ENCODE assay signal across 9 mouse cellular contexts in the genomic region with DNA sequence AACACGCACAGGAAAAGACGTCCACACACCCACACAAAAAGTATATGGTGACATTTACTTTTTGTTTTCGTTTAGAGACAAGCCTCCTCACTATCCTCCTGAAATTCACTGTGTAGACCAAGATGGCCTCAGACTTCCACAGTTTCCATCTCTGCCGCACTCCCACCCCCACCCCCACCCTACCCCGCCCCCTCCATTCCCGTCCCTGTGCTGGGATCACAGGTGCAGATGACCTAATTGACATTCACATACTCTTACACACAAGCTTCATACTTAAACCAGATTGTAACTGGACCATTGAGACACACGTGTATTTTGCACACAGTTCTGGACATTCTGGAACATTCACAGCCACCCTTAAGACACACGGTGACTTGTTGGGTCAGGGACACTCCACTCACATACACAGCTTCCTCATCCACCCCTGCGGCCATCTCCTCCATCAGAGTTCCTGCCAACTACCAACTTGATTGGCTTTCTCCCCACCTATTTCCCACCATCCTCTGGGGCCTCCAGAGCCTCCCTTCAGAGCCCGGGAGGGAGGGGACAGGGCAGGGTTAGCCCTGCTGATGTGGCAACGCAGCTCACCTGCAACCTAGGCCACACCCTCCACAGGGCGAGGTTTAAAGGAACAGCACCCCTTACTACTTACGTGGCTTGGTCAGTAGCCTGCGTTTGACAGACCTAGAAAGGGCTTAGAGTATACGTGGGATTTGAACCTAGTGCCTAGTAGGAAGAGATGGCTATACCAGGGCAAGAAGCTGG. TPM values are rescaled to one million over a fixed set of nuclear protein-coding genes. Genes with fewer than 3 reads are reported as not detected.
A peak's percentile ranks its signal among the peaks of the same experiment; 100 is the strongest.
DNase-seq lines count a peak whose midpoint lies in the region; TF ChIP-seq lines count a peak whose summit lies in the region.
"Had no signal": no experiment of that assay in that cellular context is flagged by ENCODE, and none has a peak within 500 bp of the region (broad histone marks: within the 10 kb centered on the region; RNA-seq: fewer than 3 reads in every experiment).

No protein-coding gene starts in this region.

- TF ChIP-seq POLR2A in MEL (IDR thresholded peaks at IDR 0.05; ENCODE audit: control insufficient read depth in 1 of 2, insufficient read depth in 1 of 2, low read depth in 1 of 2, low read length in 2 of 2, poor library complexity in 1 of 2): peak; percentile 31 to 66; a peak in 2 of 4 replicates

- H3K4me1 ChIP-seq in MEL (ENCODE audit: control insufficient read depth in 1 of 2, insufficient read depth in 2 of 2, low read length in 2 of 2): peaks cover 0 to 15% of the 10 kb centered on the region in 2 experiments; a peak in 2 of 4 replicates

- H3K36me3 ChIP-seq in MEL (ENCODE audit: control insufficient read depth in 1 of 2, insufficient read depth in 2 of 2, low read length in 2 of 2): no peaks in the 10 kb centered on the region

- H3K9me3 ChIP-seq in MEL (replicated peaks; ENCODE audit: insufficient read depth, low read length): no peaks in the 10 kb centered on the region

- no peaks in the 10 kb centered on the region for H3K79me2 ChIP-seq in MEL (ENCODE audit: control insufficient read depth, insufficient read depth, low read length, poor library complexity)

- no peaks in the 10 kb centered on the region for H3K27me3 ChIP-seq in MEL (ENCODE audit: control insufficient read depth in 1 of 2, insufficient read depth in 2 of 2, low read length in 2 of 2)

- no peak for TF ChIP-seq RAD21 in MEL (IDR thresholded peaks at IDR 0.05; ENCODE audit: low read depth, low read length)

- DNase-seq in cerebellum, adult 9-11 months: peak; percentile 78
- DNase-seq in cerebellum, adult 11 months: no peak
- DNase-seq in MEL (ENCODE audit: low read depth, low spot score): peak; percentile 83
- peak; percentile 91 for DNase-seq in kidney, adult 9 months
- peak; percentile 59 for DNase-seq in lung, postnatal 14 days
- DNase-seq in spleen, postnatal 14 days (ENCODE audit: low spot score in 2 of 2): no peak
- no peak for DNase-seq in layer of hippocampus, adult 9-10 months (ENCODE audit: low spot score)
- DNase-seq in gastrocnemius, postnatal 4 days (ENCODE audit: low spot score in 2 of 2): no peak
- DNase-seq: embryo, embryonic 11 days had no signal

- TF ChIP-seq CTCF in MEL (IDR thresholded peaks at IDR 0.05 in 2 of 3, conservative IDR thresholded peaks at IDR 0.05 in 1 of 3; ENCODE audit: control insufficient read depth in 1 of 3, insufficient read depth in 1 of 3, low read depth in 2 of 3, low read length in 3 of 3, poor library complexity in 1 of 3, severe bottlenecking in 1 of 3): no peak

- peak overlapping the region; percentile 36 to 61 for H3K4me3 ChIP-seq in MEL (ENCODE audit: control insufficient read depth in 1 of 2, insufficient read depth in 1 of 2, low read depth in 2 of 2, low read length in 2 of 2)

- H3K27ac ChIP-seq in MEL (ENCODE audit: control insufficient read depth, low read depth, low read length): peak overlapping the region; percentile 12; the same call in 1 of the 2 replicates

- TF ChIP-seq EP300 in MEL (IDR thresholded peaks at IDR 0.05; ENCODE audit: low read depth in 1 of 2, low read length in 2 of 2): 0 out of 4 replicates have a peak, but pooled peaks of 1 of the 2 experiments have one; percentile 11

- H3K9ac ChIP-seq in MEL (ENCODE audit: control insufficient read depth, low read depth, low read length, poor library complexity, severe bottlenecking): peak overlapping the region; percentile 28; the same call in 1 of the 2 replicates

TF ChIP-seq in MEL, 35 proteins besides CTCF, POLR2A, EP300 and RAD21:
- TF ChIP-seq MAFK (IDR thresholded peaks at IDR 0.05; ENCODE audit: borderline replicate concordance, low read depth, low read length) (no peak), CHD1 (IDR thresholded peaks at IDR 0.05; ENCODE audit: low read depth, low read length) (no peak), MAZ (IDR thresholded peaks at IDR 0.05; ENCODE audit: low read depth, low read length) (no peak), ZKSCAN1 (IDR thresholded peaks at IDR 0.05; ENCODE audit: low read depth, low read length) (no peak), E2F4 (IDR thresholded peaks at IDR 0.05; ENCODE audit: borderline replicate concordance, low read depth, low read length) (no peak), USF2 (IDR thresholded peaks at IDR 0.05; ENCODE audit: borderline replicate concordance in 1 of 2, insufficient read depth in 1 of 2, low read depth in 1 of 2, low read length in 2 of 2) (no peak), ETS1 (IDR thresholded peaks at IDR 0.05; ENCODE audit: low read depth, low read length) (peak; percentile 37; the same call in 1 of the 2 replicates), ZC3H11A (IDR thresholded peaks at IDR 0.05; ENCODE audit: low read depth, low read length) (no peak), NRF1 (IDR thresholded peaks at IDR 0.05; ENCODE audit: insufficient read depth, low read depth, low read length, poor library complexity, severe bottlenecking) (no peak), NELFE (IDR thresholded peaks at IDR 0.05; ENCODE audit: low read depth, low read length) (peak; percentile 53), BHLHE40 (IDR thresholded peaks at IDR 0.05; ENCODE audit: borderline replicate concordance, low read depth, low read length) (no peak), TCF12 (IDR thresholded peaks at IDR 0.05; ENCODE audit: low read depth, low read length) (peak; percentile 35; the same call in 1 of the 2 replicates), ZNF384 (IDR thresholded peaks at IDR 0.05; ENCODE audit: low read depth, low read length) (0 out of 2 replicates have a peak, but pooled peaks have one; percentile 38), UBTF (IDR thresholded peaks at IDR 0.05; ENCODE audit: borderline replicate concordance, insufficient read depth, low read depth, low read length) (no peak), ELF1 (IDR thresholded peaks at IDR 0.05; ENCODE audit: low read depth, low read length) (0 out of 2 replicates have a peak, but pooled peaks have one; percentile 21), RCOR1 (IDR thresholded peaks at IDR 0.05; ENCODE audit: low read depth, low read length) (0 out of 2 replicates have a peak, but pooled peaks have one; percentile 17), MEF2A (IDR thresholded peaks at IDR 0.05; ENCODE audit: extremely low read depth, insufficient replicate concordance, low read depth, low read length, poor library complexity, severe bottlenecking) (no peak), SMC3 (IDR thresholded peaks at IDR 0.05; ENCODE audit: low read depth, low read length) (no peak), MXI1 (IDR thresholded peaks at IDR 0.05; ENCODE audit: low read depth, low read length) (peak; percentile 50), MYB (IDR thresholded peaks at IDR 0.05; ENCODE audit: low read depth, low read length) (no peak), MYC (IDR thresholded peaks at IDR 0.05; ENCODE audit: low read depth, low read length) (no peak), ZMIZ1 (IDR thresholded peaks at IDR 0.05; ENCODE audit: low read depth, low read length) (no peak), GABPA (IDR thresholded peaks at IDR 0.05; ENCODE audit: low read depth, low read length) (no peak), USF1 (IDR thresholded peaks at IDR 0.05; ENCODE audit: low read depth, low read length) (no peak), POLR2AphosphoS2 (IDR thresholded peaks at IDR 0.05; ENCODE audit: low read length) (no peak), GATA1 (IDR thresholded peaks at IDR 0.05; ENCODE audit: low read depth, low read length) (no peak), MAX (IDR thresholded peaks at IDR 0.05; ENCODE audit: low read length) (0 out of 2 replicates have a peak, but pooled peaks have one; percentile 16), POLR2AphosphoS5 (IDR thresholded peaks at IDR 0.05; ENCODE audit: borderline replicate concordance, low read depth, low read length) (no peak), TAL1 (IDR thresholded peaks at IDR 0.05; ENCODE audit: low read length) (no peak), TBP (IDR thresholded peaks at IDR 0.05; ENCODE audit: low read depth, low read length) (0 out of 2 replicates have a peak, but pooled peaks have one; percentile 57), JUND (IDR thresholded peaks at IDR 0.05; ENCODE audit: low read depth, low read length) (no peak), SIN3A (IDR thresholded peaks at IDR 0.05; ENCODE audit: low read length) (no peak; the same call in 1 of the 2 replicates), CHD2 (IDR thresholded peaks at IDR 0.05; ENCODE audit: low read length) (no peak), HCFC1 (IDR thresholded peaks at IDR 0.05; ENCODE audit: low read depth, low read length) (peak; percentile 53; the same call in 1 of the 2 replicates), KAT2A (conservative IDR thresholded peaks at IDR 0.05; ENCODE audit: low read depth, low read length) (no peak)

RNA-seq across cellular contexts. Expression of a gene that starts 11.0 kb away (rescaled TPM):
- total RNA-seq in MEL (2012; rRNA removed): 0.92 and 1.3 TPM in 2 replicates
- polyA plus RNA-seq in MEL (2012; ENCODE audit: insufficient read depth in 1 of 2, insufficient read length in 2 of 2, low read depth in 1 of 2, low replicate concordance in 2 of 2, missing spikeins in 1 of 2): 1 to 10 TPM in 1 of 2 experiments, not detected in 1; 6.9 TPM
- 1 to 10 TPM; 8.2 to 9.7 TPM for total RNA-seq in gastrocnemius, postnatal 4 days (2021)

RNA-seq across cellular contexts. Expression of a gene that starts 15.2 kb away (rescaled TPM):
- 0.13 and 0.31 TPM in 2 replicates for total RNA-seq in MEL (2012; rRNA removed)
- polyA plus RNA-seq in MEL (2012; ENCODE audit: insufficient read depth in 1 of 2, insufficient read length in 2 of 2, low read depth in 1 of 2, low replicate concordance in 2 of 2, missing spikeins in 1 of 2): under 1 TPM in 1 of 2 experiments, not detected in 1; 0.43 TPM
- 10 to 100 TPM; 77.8 to 78.7 TPM for total RNA-seq in gastrocnemius, postnatal 4 days (2021)

Comparison
In these comparisons a context has a peak if more than half of its experiments do, and no peak if none do; other contexts are left out.
1. DNase-seq: peak in cerebellum, adult 9-11 months (single experiment), MEL (single experiment), kidney, adult 9 months (single experiment) and lung, postnatal 14 days (single experiment); none in cerebellum, adult 11 months (single experiment), spleen, postnatal 14 days (0 of 2), layer of hippocampus, adult 9-10 months (single experiment) and gastrocnemius, postnatal 4 days (0 of 2).
2. RNA of a gene that starts 15.2 kb away (total RNA-seq): 77.8 to 78.7 TPM in gastrocnemius, postnatal 4 days; 0.13 to 0.31 TPM in MEL; every median in the first group is over 10 times any median in the second.